Mouse (Mus musculus) olfactory bulb, adult 2 months (tissue): ENCODE measurements around the gene Tmem132b. TPM values are rescaled to one million over a fixed set of nuclear protein-coding genes. Genes with fewer than 3 reads are reported as not detected.

Experiments
- H3K27ac ChIP-seq: fragments of 200-500 bp; 2 replicates; pipeline ENCODE4 v1.5.1; 2012; ENCODE audit warnings: low read depth, low read length; ENCODE audit not compliant: insufficient read depth
- H3K4me1 ChIP-seq: fragments of 200-500 bp; 2 replicates; pipeline ENCODE4 v1.6.1; 2012; ENCODE audit warnings: low read length; ENCODE audit not compliant: control insufficient read depth, insufficient read depth
- H3K4me3 ChIP-seq: fragments of 200-500 bp; 2 replicates; pipeline ENCODE4 v1.5.1; 2012; ENCODE audit warnings: mild to moderate bottlenecking, low read depth, low read length, moderate library complexity; ENCODE audit not compliant: insufficient read depth
- CTCF ChIP-seq: fragments of 200-500 bp; IDR thresholded peaks from 2 replicates; pipeline ENCODE4 v1.5.1; 2012; ENCODE audit warnings: low read depth, mild to moderate bottlenecking, low read length, moderate library complexity; ENCODE audit not compliant: insufficient read depth
- POLR2A ChIP-seq: fragments of 200-500 bp; IDR thresholded peaks from 2 replicates; pipeline ENCODE4 v1.6.1; 2012; ENCODE audit warnings: mild to moderate bottlenecking, low read depth, low read length, moderate library complexity; ENCODE audit not compliant: insufficient read depth
- WGBS: fragments of 180-500 bp; shearing (Covaris S2); methylation state at CpG from one replicate; pipeline ENCODE4 v1.1.7; 2018; 5-methylcytosine and 5-hydroxymethylcytosine counted together
- polyA plus RNA-seq: library from polyadenylated mRNA; stranded (reverse); fragments of >200 nt; gene quantifications from 2 replicates; pipeline ENCODE4 v1.2.4, GENCODE M21; 2012; ENCODE audit warnings: low replicate concordance; ENCODE audit not compliant: missing spikeins, insufficient read depth, insufficient read length

The Tmem132b gene
- polyA plus RNA-seq, 1 experiment: not detected

DNA sequence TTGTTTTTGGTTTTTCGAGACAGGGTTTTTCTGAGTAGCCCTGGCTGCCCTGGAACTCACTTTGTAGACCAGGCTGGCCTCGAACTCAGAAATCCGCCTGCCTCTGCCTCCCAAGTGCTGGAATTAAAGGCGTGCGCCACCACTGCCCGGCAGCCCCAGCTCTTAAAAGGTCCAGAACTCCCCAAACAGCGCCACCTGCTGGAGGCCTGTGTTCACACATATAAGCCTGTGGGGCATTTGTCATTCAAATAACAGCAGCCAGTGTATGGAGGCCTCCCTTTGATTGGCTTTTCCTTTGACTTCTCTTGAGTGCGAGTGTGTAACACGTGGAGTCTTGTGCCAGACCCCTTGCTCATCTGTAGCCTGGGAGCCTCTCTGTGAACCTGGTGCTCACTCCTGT lies 24.0 kb upstream of the Tmem132b start:
- TF ChIP-seq POLR2A: no peak
- no peak for TF ChIP-seq CTCF
- 94% methylated on average over 9 of the region's 9 CpGs for WGBS
- no peaks in the 10 kb centered on the region for H3K4me1 ChIP-seq
- H3K27ac ChIP-seq: no peak overlapping the region
- no peak overlapping the region for H3K4me3 ChIP-seq

DNA sequence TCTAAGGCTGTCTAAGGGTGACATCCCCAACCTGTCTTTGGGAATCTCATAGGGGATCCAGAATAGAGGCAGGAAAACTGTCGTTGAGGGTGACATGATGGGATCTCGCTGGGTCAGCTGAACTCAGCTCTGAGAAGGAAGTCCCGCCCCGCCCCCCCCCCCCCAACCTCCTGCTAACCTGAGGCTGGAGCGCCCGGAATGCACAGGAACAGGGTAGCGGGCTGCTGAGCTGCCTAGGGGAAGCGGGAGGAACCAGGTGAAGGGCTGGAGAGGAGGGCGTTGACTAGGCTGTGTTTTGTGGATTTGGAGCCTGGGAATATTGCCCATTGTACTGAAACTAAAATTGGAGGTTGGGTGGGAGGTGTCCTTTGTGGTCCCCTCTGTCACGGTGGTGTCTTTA lies 23.6 kb upstream of the Tmem132b start:
- no peak for TF ChIP-seq POLR2A
- no peak for TF ChIP-seq CTCF
- WGBS: 92% methylated on average over 10 of the region's 10 CpGs

DNA sequence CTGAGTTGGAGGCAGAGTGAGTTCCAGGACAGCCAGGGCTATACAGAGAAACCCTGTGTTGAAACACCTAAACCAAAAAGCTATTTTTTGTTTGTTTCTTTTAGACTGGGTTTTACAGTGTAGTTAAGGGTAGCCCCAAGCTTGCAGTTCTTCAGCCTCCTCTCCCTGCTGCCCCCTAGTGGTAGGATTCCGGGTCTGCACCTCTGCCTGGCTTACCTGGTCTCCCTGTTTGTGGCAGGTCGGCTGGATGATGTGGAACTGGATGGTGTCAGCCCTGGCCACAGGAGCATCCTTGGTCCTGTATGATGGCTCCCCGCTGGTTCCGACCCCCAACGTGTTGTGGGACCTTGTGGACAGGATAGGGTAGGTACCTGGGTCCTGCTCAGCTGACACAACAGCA lies 22.0 kb upstream of the Tmem132b start:
- Histone ChIP-seq H3K4me3 (no peak overlapping the region), H3K27ac (no peak overlapping the region), H3K4me1 (no peaks in the 10 kb centered on the region)
- TF ChIP-seq POLR2A: no peak
- TF ChIP-seq CTCF: peak; percentile 67; the same call in 1 of the 2 replicates
- 56% methylated on average over 5 of the region's 5 CpGs for WGBS

More for the DNA sequence above, 23.6 kb upstream of the Tmem132b start:
- Histone ChIP-seq H3K27ac (no peak overlapping the region), H3K4me1 (no peaks in the 10 kb centered on the region), H3K4me3 (no peak overlapping the region)

DNA sequence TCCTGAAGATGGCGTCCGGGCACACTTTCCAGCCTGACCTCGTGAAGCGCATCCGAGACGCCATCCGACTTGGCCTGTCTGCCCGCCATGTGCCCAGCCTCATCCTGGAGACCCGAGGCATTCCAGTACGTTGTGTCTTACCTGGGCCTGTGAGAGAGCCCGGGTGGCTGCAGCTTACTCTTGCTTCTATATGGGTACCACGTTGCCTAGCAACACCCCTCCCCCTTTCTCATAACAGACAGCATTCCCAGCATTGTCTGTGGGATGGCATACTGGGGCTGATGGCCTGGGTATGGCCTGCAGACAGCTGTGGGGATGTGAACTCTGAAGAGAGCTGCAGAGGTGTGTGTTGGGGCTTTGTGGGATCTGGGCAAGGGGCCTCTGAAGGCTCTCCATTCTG lies 16.6 kb upstream of the Tmem132b start:
- WGBS: 84% methylated on average over 12 of the region's 12 CpGs
- no peak for TF ChIP-seq POLR2A
- no peak for TF ChIP-seq CTCF
- no peaks in the 10 kb centered on the region for H3K4me1 ChIP-seq
- H3K27ac ChIP-seq: no peak overlapping the region
- no peak overlapping the region for H3K4me3 ChIP-seq

DNA sequence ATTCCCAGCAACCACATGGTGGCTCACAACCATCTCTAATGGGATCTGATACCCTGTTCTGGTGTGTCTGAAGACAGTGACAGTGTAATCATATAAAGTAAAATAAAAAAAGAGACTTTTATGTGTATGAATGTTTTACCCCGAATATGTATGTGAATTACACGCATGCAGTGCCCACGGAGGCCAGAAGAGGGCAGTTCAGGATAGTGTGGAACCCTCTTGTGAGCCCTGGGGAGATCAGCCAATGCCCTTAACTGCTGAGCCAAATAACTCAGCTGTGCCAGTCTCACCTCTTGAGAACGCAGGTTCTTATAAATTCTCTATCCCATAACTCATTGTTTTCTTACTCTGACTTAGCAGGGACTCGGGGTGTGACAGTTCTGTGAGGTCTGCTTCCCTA lies 12.9 kb upstream of the Tmem132b start:
- Histone ChIP-seq H3K27ac (no peak overlapping the region), H3K4me1 (peaks cover 3% of the 10 kb centered on the region), H3K4me3 (no peak overlapping the region)
- TF ChIP-seq POLR2A: no peak
- peak; percentile 29; the same call in 1 of the 2 replicates for TF ChIP-seq CTCF
- 67% methylated on average over 5 of the region's 5 CpGs for WGBS

DNA sequence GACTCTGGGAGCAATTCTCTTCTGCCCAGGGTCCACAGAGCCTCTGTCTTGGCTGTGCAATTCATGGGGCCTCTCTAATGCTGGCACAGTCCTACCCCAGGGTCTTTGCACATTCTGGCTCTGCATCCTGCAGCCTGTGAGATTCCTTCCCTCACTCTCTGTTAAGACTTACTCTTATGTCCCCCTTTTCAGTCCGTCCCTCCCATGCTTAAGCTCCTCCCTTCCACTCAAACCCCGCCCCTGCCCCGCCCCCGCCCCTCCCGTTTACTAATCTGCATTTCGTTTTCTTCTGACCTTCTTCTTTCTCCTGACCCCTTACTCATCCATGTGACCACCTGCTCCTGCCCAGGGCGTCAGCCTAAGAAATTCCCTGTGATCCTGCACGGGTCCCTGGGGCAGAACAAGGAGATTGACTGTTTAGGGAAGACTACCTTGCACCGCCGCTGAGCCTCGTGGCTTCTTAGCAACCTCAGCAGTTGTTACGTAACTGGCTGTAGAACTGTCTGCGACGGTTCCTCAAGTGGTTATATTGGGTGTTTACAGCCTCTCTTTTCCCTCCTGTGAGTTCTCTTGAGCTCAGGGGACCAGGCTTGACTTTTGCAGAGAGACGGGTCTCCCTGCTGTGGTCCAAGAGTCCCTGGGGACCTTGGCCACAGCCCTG lies 10.5 kb upstream of the Tmem132b start:
- Histone ChIP-seq H3K27ac (no peak overlapping the region), H3K4me3 (no peak overlapping the region)
- 33% methylated on average over 15 of the region's 15 CpGs for WGBS

DNA sequence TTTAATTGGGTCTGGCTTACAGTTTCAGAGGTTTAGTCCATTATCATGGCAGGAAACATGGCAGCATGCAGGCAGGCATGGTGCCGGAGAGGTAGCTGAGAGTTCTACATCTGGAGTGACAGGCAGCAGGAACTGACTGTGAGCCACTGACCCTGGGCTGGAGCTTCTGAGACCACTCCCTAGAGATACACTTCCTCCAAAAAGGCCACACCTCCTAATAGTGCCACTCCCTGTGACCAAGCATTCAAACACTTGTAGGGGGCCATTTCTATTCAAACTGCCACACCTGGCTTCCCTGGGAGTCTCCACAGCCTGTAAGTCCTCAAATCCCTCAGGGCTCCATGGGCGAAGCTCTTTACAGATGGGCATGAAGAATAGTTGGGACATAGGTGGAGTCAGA lies 8.2 kb upstream of the Tmem132b start:
- no peak for TF ChIP-seq POLR2A
- Histone ChIP-seq H3K4me3 (no peak overlapping the region), H3K27ac (no peak overlapping the region), H3K4me1 (peaks cover 3% of the 10 kb centered on the region)
- 94% methylated on average over 2 of the region's 2 CpGs for WGBS

More for the DNA sequence above, 10.5 kb upstream of the Tmem132b start:
- peaks cover 3% of the 10 kb centered on the region for H3K4me1 ChIP-seq
- no peak for TF ChIP-seq CTCF
- no peak for TF ChIP-seq POLR2A

DNA sequence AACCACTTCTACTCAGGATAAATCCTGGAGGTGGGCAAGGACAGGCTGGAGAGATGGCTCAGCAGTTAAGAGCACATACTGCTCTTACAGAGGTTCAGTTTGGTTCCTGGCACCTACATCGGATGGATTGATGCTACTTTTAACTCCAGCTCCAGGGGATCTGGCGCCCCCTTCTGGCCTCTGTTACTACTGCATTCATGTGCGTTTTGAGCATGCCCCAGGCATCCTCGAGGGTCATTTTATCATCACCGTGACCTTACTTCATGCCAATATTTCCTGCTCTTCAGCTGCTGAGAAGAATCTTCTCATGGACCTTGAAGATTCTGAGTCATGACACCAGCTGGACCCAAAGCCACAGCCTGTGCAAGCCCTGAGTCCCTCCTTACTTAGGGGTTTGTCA lies 6.1 kb upstream of the Tmem132b start:
- Histone ChIP-seq H3K4me1 (peaks cover 3% of the 10 kb centered on the region), H3K27ac (no peak overlapping the region), H3K4me3 (no peak overlapping the region)
- 63% methylated on average over 5 of the region's 5 CpGs for WGBS
- TF ChIP-seq POLR2A (no peak), CTCF (no peak)

DNA sequence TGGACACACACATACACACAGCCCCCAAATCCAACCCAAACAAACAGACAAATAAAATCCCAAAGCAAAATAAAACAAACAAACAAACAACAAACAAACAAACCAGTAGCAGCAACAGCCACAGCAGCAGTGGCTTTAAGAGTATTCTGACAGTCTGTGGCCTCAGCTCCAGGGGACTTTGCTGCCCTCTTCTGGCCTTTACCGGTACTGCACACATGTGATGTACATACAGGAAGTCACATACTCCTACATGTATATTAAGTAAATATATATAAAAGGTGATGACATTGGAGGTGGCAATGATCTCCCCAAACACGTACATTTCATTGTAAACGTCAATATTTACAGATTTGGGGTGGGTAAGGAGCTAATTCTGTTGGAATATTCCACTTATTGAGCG lies 5.1 kb upstream of the Tmem132b start:
- no peak overlapping the region for H3K4me3 ChIP-seq
- no peak for TF ChIP-seq POLR2A
- no peak for TF ChIP-seq CTCF
- H3K4me1 ChIP-seq: peaks cover 3% of the 10 kb centered on the region
- 81% methylated on average over 4 of the region's 4 CpGs for WGBS
- H3K27ac ChIP-seq: no peak overlapping the region

DNA sequence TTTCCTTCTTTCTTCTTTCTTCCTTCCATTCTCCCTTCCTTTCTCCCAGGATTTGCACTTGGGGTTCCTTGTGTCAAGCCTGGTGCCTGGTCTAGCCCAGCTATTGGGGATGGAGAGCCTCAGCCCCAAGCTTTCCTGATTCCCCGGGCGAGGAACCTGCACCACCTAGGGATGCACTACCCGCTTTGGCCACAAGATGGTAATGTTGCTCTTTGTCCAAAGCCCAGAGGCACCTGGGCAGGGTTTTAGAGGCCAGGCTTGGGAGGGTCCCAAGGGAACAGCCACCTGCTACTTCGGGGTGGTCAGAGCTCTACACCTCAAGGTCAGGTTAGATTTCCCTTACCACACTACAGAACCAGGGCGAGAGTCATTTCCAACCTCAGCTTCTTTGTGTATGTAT lies 2.5 kb upstream of the Tmem132b start:
- no peak overlapping the region for H3K4me3 ChIP-seq
- TF ChIP-seq POLR2A (no peak), CTCF (peak; percentile 98)
- WGBS: 6% methylated on average over 5 of the region's 5 CpGs
- H3K4me1 ChIP-seq: peaks cover 18% of the 10 kb centered on the region
- no peak overlapping the region for H3K27ac ChIP-seq
